Mouse (Mus musculus): ENCODE results near the gene Gstt3. TPM values are rescaled to one million over a fixed set of nuclear protein-coding genes. Genes with fewer than 3 reads are reported as not detected.

Gstt3 gene
- 12.6 and 16.8 TPM in 2 replicates for polyA plus RNA-seq (2015; fragmentation: Nextera tagmentation; extraction: Ambion mirVana)

GRCm38 (mm10) chr10:75780769-75781578 is at the start of gene Gstt3, which contains the start of gene Gm20441:
TSS of gene Gstt3 (minus strand) at chr10:75781414.
TSS of gene Gm20441 (minus strand) at chr10:75780954.

DNA sequence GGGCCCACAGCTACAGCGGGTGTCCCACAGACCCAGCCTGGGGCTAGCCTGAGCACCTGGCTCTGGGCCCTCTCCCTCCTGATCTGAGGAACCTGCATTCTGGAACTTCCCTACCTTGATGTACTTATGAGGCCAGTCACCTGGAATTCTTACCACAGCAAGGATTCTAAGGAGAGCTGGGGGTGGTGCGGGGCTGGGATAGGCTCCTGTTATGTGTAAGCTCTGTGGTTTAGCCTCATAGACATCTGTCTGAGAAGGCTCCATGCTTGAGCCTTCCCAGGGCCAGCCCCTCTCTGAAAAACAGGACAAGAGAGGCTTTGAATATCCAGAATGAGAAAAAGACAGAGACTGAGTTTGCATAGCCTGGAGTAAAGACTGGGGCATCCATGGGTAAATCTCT is 41.2 kb upstream of the Gstt3 start, which contains the start of gene Gstt4:
Gstt4 (minus strand) TSS at position 101 of the 400 bp plus-strand sequence.

GRCm38 (mm10) chr10:75798176-75798696 is 17.0 kb upstream of the Gstt3 start, which contains the start of gene Gstt1:
TSS of gene Gstt1 (minus strand) at chr10:75798584.

GRCm38 (mm10) chr10:75772795-75773664 is 8.2 kb downstream of the Gstt3 start, which contains the start of gene Ddt:
TSS of gene Ddt (minus strand) at chr10:75773414.

DNA sequence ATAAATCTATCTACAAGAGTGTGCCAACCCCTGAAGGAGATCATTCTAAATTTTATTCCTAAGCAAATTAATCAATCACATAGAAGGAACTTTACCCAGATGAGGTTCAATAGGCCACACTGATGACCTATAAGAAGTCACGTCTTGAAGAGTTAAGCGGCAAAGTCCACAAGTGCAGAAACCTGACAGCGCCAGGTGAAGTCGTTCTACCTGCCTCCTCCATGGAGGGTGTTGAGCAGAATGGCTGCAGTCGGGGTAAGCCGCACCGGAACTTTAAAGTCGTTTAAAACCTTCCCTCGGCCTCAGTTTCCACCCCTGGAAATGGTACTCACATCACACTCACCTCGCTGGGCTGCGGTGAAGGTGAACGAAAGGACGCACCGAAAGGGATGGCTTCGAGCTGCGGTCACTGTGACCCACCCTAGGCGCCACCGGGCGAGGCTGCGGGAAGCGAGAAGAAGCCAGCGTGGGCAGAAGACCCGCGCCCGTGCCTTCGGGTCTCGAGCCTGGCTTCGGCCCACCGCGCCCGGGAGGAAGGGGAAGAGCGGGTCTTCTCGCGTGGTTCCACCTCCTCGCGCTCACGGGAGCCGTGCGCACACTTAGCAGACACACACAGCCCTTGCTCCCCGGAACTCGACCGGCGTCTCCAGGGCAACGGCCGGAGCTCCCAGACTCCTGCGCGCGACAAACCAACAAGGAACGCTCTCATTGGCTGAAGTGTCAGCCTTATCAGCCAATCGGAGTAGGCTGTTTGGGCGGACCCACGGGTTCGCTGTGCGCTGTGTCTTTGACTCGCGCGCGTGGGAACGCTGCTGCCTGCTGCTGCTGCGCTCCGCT is 17.3 kb downstream of the Gstt3 start, which contains the start of gene Cabin1:
Cabin1 (minus strand) TSS at position 660 of the 837 bp plus-strand sequence.

Other genes starting within 250 kb of the Gstt3 start
- 1.5 and 5.4 TPM in 2 replicates for gene Lrrc75b, start 221.1 kb downstream of the Gstt3 start, polyA plus RNA-seq (2015; fragmentation: Nextera tagmentation; extraction: Ambion mirVana)
- 1.1 and 3.2 TPM in 2 replicates for gene Ggt1, start 219.8 kb downstream of the Gstt3 start, polyA plus RNA-seq (2015; fragmentation: Nextera tagmentation; extraction: Ambion mirVana)
- gene Ggt5, start 192.1 kb downstream of the Gstt3 start, polyA plus RNA-seq (2015; fragmentation: Nextera tagmentation; extraction: Ambion mirVana), result 5.2 and 8.1 TPM in 2 replicates
- gene Susd2, start 137.4 kb downstream of the Gstt3 start, polyA plus RNA-seq (2015; fragmentation: Nextera tagmentation; extraction: Ambion mirVana), result 7.7 and 10.6 TPM in 2 replicates
- 21.4 and 25.9 TPM in 2 replicates for gene Cabin1, start 17.1 kb downstream of the Gstt3 start, polyA plus RNA-seq (2015; fragmentation: Nextera tagmentation; extraction: Ambion mirVana)
- 81.4 and 106 TPM in 2 replicates for gene Ddt, start 8.0 kb downstream of the Gstt3 start, polyA plus RNA-seq (2015; fragmentation: Nextera tagmentation; extraction: Ambion mirVana)
- gene Gm20441, start 460 bp downstream of the Gstt3 start, polyA plus RNA-seq (2015; fragmentation: Nextera tagmentation; extraction: Ambion mirVana), result 0.22 TPM in 1 of 2 replicates, not detected in the other
- gene Gstt1, start 17.2 kb upstream of the Gstt3 start, polyA plus RNA-seq (2015; fragmentation: Nextera tagmentation; extraction: Ambion mirVana), result 18.9 and 26.1 TPM in 2 replicates
- not detected in 2 replicates for gene Gstt4, start 41.1 kb upstream of the Gstt3 start, polyA plus RNA-seq (2015; fragmentation: Nextera tagmentation; extraction: Ambion mirVana)
- 39.0 and 42.7 TPM in 2 replicates for gene Gstt2, start 56.0 kb upstream of the Gstt3 start, polyA plus RNA-seq (2015; fragmentation: Nextera tagmentation; extraction: Ambion mirVana)
- gene Mif, start 78.8 kb upstream of the Gstt3 start, polyA plus RNA-seq (2015; fragmentation: Nextera tagmentation; extraction: Ambion mirVana), result 540 and 846 TPM in 2 replicates
- gene Derl3, start 112.0 kb upstream of the Gstt3 start, polyA plus RNA-seq (2015; fragmentation: Nextera tagmentation; extraction: Ambion mirVana), result 0.32 and 3.0 TPM in 2 replicates
- 75.4 and 89.9 TPM in 2 replicates for gene Smarcb1, start 140.2 kb upstream of the Gstt3 start, polyA plus RNA-seq (2015; fragmentation: Nextera tagmentation; extraction: Ambion mirVana)
- 128 and 210 TPM in 2 replicates for gene Chchd10, start 151.7 kb upstream of the Gstt3 start, polyA plus RNA-seq (2015; fragmentation: Nextera tagmentation; extraction: Ambion mirVana)
- gene Mmp11, start 155.1 kb upstream of the Gstt3 start, polyA plus RNA-seq (2015; fragmentation: Nextera tagmentation; extraction: Ambion mirVana), result 15.1 and 23.4 TPM in 2 replicates
- 0.62 and 0.66 TPM in 2 replicates for gene Gm867, start 159.3 kb upstream of the Gstt3 start, polyA plus RNA-seq (2015; fragmentation: Nextera tagmentation; extraction: Ambion mirVana)
- gene Vpreb3, start 161.6 kb upstream of the Gstt3 start, polyA plus RNA-seq (2015; fragmentation: Nextera tagmentation; extraction: Ambion mirVana), result 2.9 and 4.8 TPM in 2 replicates
- 0.06 and 0.17 TPM in 2 replicates for gene Gm5134, start 173.1 kb upstream of the Gstt3 start, polyA plus RNA-seq (2015; fragmentation: Nextera tagmentation; extraction: Ambion mirVana)